Mouse (Mus musculus) embryo, embryonic 10.5 days (tissue): ENCODE results near the gene Lef1.

Experiments
- DNase-seq: peaks from one replicate; pipeline ENCODE4 v3.0.0-alpha.2; 2015; ENCODE audit warnings: low spot score

Gene Lef1

GRCm38 (mm10) chr3:131190239-131190638 is 80.0 kb downstream of the Lef1 start:
- DNase-seq, result no peak

GRCm38 (mm10) chr3:131190671-131191367 is 80.5 kb downstream of the Lef1 start:
- no peak for DNase-seq

- no peak for DNase-seq
These were observed 81.2 kb downstream of the Lef1 start for GRCm38 (mm10) chr3:131191454-131191853.

DNA sequence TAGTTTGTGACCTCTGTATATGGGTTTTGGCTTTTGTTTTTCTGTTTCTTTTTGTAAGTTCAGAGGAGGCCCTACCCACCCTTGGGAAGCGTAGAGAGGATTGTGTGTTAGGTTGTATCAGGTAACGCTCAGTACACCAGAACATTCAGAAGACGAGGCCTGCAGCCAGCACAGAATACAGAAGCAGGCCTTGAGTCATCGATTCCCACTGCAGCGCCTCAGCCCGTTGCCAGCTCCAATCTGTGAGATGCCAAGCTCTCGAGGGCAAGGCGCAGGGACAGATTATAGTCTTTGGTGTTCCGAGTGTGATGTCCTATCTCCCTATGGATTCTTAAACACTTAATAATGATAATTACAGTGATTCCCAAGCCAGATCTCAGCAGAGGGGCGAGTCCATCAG is 85.8 kb downstream of the Lef1 start:
- DNase-seq, result no peak

- DNase-seq, result peak; percentile 62
These were observed 86.3 kb downstream of the Lef1 start for GRCm38 (mm10) chr3:131196507-131197019.

DNA sequence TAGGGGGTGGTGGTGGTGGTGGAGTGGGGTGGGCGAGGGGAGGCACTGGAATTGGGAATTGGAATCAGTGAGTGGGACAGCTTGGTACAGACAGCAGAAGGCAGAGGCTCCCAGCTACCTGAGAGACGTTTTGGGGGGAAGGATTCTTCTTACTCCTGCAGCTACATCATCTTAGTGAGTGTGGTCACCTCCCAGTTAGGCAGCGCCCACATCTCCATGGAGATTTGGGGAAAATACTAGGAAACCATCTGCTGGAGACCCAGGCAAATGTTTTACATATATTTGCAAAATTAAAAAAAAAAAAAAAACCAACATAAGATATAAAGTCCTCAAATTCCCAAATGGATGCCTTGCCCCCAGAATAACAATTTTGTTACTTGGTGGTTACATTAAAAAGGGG is 88.7 kb downstream of the Lef1 start:
- DNase-seq, result no peak

DNA sequence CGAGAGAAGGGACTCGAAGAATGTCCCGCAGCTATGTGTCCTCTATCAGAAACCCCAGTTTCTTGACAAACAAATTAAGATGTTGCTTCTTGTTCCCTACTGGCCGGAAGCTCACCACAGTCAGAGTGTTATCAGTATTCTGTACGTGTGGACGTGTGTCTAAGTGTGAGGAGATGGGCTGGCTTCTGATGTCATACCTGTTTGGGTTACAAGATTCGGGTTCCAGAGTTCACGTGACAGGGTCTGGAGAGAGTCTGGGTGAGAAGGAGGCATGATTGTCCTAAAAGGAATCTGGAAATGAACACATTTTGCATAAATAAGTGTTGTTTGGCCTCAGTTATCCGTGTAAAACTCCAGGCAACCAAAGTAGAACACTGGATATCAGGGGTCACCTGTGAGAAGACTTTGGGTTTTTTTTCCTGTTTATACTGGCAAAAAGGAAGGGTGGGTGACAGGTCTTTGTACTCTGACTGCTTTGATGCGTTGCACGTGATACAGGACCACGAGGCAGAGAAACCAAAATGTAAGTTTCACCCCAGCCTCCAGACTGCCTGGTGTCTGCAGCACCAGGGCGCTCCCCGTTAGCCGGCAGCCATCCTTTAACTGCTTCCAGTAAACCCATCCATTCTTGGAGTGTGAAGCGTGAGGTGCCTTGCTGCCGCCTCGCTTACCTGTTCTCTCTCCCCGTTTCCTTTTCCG is 89.5 kb downstream of the Lef1 start:
- no peak for DNase-seq

GRCm38 (mm10) chr3:131202311-131202710 is 92.0 kb downstream of the Lef1 start:
- no peak for DNase-seq

DNA sequence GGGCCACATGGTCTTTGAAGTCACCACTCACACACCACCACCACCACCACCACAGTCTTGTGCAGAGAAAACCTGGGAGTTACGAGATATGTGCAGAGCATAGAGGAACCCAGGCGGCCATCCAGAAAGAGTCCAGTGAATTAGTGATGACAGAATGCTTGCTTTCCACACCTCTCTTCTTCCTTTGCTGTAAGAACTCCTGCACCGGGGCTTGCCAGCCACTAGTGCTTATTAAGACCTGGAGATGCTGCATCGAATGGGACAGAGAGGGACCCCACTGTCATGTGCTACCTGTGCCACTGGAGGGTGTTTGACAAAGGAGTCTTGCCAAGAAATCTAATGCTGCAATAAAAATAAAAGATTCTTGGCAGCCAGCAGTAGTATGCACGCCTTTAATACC is 97.6 kb downstream of the Lef1 start:
- no peak for DNase-seq

GRCm38 (mm10) chr3:131208265-131208891 is 98.1 kb downstream of the Lef1 start:
- no peak for DNase-seq

- no peak for DNase-seq
These were observed 101.9 kb downstream of the Lef1 start for GRCm38 (mm10) chr3:131212200-131212599.

GRCm38 (mm10) chr3:131214060-131214658 is 103.9 kb downstream of the Lef1 start:
- DNase-seq, result no peak

DNA sequence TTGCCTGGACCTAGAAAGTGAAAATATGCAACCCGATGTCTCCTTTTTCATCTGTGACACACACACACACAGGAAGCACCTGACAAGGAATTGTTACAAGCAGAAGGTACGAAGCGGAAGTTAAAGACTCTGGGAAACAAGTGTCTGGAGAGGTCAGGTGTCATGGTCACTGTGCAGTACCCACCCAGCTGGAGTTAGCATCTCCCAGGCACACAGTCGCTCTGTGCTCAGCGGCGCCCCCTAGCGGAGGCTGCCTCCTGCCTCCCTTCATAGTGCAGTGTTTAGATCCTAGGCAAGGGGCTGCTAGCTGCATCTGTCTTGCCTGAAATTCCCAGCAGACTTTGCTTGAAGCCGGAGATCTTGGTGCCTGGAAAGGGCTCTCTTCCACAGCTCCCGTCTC is 104.6 kb downstream of the Lef1 start:
- no peak for DNase-seq

DNA sequence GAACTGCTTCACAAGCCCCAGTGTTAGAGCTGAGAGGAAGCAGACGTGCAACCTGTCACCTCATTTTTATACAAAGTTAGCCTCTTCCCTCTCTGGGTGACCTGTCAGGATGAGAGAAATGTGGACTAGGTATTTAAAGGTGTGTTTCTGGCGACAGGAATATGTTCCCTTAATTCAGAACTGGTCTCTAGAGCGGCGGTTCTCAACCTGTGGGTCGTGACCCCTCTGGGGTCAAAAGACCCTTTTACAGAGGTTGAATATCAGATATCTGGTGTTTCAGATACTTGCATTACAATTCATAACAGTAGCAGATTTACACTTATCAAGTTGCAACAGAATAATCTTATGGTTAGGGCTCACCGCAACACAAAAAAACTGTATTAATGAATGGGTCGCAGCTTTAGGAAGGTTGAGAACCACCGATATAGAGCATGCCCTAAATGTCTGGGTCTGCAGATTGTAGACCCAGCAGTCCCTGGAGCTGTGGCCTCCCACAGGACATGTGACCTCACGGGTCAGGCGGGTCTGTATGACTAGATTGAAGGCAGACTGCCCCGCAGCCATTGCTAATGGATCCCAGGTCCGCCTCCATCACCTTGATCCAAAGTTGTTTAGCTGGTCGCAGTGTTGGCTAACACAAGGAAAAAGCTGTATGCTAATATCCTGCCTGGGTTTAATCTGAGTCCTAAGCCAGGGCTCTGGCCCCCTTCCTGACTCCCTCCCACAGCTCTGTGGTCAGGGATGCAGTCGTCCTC is 108.5 kb downstream of the Lef1 start:
- peak; percentile 50 for DNase-seq

- no peak for DNase-seq
These were observed 117.8 kb downstream of the Lef1 start for GRCm38 (mm10) chr3:131228083-131228482.

DNA sequence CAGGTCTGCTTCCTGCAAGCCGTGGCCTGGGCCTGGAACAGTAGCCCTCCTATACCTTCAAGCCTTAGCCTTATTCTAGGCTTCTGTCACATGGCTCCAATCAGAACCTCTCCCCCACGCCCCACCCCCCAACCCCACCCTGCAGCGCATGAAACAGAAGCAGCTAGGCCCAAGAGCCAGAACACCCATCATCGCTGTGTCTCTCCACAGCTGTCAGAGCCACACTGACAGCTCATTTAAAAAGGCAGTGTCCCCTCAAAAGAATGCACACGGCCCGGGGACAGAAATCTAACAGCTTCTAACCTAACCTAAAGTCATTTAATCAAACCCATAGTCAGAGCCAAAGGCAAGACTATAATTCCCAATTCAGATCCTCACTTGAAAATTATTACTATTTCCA is 126.8 kb downstream of the Lef1 start:
- no peak for DNase-seq

- peak; percentile 93 for DNase-seq
These were observed 127.7 kb downstream of the Lef1 start for GRCm38 (mm10) chr3:131237785-131238633.

GRCm38 (mm10) chr3:131245766-131246578 is 135.7 kb downstream of the Lef1 start:
- DNase-seq, result peak; percentile 89

DNA sequence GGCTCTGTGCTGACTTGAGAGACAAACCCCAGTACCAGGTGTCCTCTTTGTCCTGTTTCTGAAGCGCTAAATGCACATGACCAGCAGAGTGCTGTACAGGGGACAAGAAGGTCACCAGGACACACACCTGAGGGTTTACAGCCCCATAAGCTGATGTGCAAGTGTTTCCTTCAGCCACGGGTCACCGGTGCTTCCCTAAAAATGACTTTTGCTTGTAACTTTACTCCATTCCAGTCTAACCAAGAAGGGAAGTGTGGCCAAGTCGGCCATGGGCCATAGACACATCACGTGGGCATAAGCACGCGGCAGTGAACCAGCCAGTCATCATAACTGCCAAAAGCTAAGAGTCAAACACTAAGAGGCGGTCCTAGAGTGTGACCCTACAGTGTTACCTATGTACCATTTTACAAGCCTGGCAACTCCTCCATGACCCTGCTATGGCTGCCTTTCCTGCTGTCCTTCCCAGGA is 136.3 kb downstream of the Lef1 start:
- no peak for DNase-seq

- DNase-seq, result no peak
These were observed 137.2 kb downstream of the Lef1 start for GRCm38 (mm10) chr3:131247447-131247846.
